Mouse (Mus musculus) midbrain, embryonic 13.5 days (tissue): ENCODE results near the gene Chrna1. TPM values are rescaled to one million over a fixed set of nuclear protein-coding genes. Genes with fewer than 3 reads are reported as not detected.

ENCODE experiments used
- ATAC-seq: fragments of 200-750 bp; cut with Nextera tagmentation; 2 replicates; pipeline ENCODE4 v1.8.0; 2017; ENCODE audit warnings: mild to moderate bottlenecking, moderate TSS enrichment, moderate library complexity
- H3K27ac ChIP-seq: fragments of 300-500 bp; sonication (generic); 2 replicates; pipeline ENCODE4 v1.5.1; 2015; ENCODE audit warnings: inconsistent platforms, mild to moderate bottlenecking, moderate library complexity
- H3K27me3 ChIP-seq: fragments of 300-500 bp; sonication (generic); 2 replicates; pipeline ENCODE4 v1.6.1; 2015; ENCODE audit warnings: mild to moderate bottlenecking, inconsistent platforms
- H3K36me3 ChIP-seq: fragments of 300-500 bp; sonication (generic); 2 replicates; pipeline ENCODE4 v1.6.1; 2015; ENCODE audit warnings: mild to moderate bottlenecking, inconsistent platforms
- H3K4me1 ChIP-seq: fragments of 300-500 bp; sonication (generic); replicated peaks from 2 replicates; pipeline ENCODE4 v1.6.1; 2015; ENCODE audit warnings: inconsistent platforms
- H3K4me2 ChIP-seq: fragments of 300-500 bp; sonication (generic); replicated peaks from 2 replicates; pipeline ENCODE4 v1.6.1; 2015; ENCODE audit warnings: moderate library complexity, mild to moderate bottlenecking, inconsistent platforms
- H3K4me3 ChIP-seq: fragments of 300-500 bp; sonication (generic); replicated peaks from 2 replicates; pipeline ENCODE4 v1.5.1; 2015; ENCODE audit warnings: mild to moderate bottlenecking, inconsistent platforms
- H3K9ac ChIP-seq: fragments of 300-500 bp; sonication (generic); replicated peaks from 2 replicates; pipeline ENCODE4 v1.6.1; 2015; ENCODE audit warnings: mild to moderate bottlenecking, inconsistent platforms
- H3K9me3 ChIP-seq: fragments of 300-500 bp; sonication (generic); 2 replicates; pipeline ENCODE4 v1.6.1; 2016; ENCODE audit warnings: mild to moderate bottlenecking, inconsistent platforms
- WGBS: fragments of 180-500 bp; shearing (Covaris S2); methylation state at CpG from one replicate; pipeline ENCODE4 v1.1.7; 2015; 5-methylcytosine and 5-hydroxymethylcytosine counted together
- polyA plus RNA-seq: library from polyadenylated mRNA; unstranded; fragments of >200 nt; fragmentation: Nextera tagmentation; extraction: Ambion mirVana; gene quantifications from 2 replicates; pipeline ENCODE4 v1.2.1, GENCODE M21; 2015

The Chrna1 gene
- polyA plus RNA-seq, 1 experiment from 2014 or later = 0.12 TPM

GRCm38 (mm10) chr2:73607146-73607545 lies 27.0 kb upstream of the Chrna1 start:
- H3K9me3 ChIP-seq = no peaks in the 10 kb centered on the region
- H3K27me3 ChIP-seq = no peaks in the 10 kb centered on the region
- ATAC-seq = no peak
- peaks cover 8% of the 10 kb centered on the region for H3K4me1 ChIP-seq
- H3K4me3 ChIP-seq = no peak overlapping the region
- no peak overlapping the region for H3K4me2 ChIP-seq
- H3K27ac ChIP-seq = no peak overlapping the region
- 52% methylated on average over 2 of the region's 2 CpGs for WGBS
- H3K9ac ChIP-seq = no peak overlapping the region
- H3K36me3 ChIP-seq = peaks cover 21% of the 10 kb centered on the region

DNA sequence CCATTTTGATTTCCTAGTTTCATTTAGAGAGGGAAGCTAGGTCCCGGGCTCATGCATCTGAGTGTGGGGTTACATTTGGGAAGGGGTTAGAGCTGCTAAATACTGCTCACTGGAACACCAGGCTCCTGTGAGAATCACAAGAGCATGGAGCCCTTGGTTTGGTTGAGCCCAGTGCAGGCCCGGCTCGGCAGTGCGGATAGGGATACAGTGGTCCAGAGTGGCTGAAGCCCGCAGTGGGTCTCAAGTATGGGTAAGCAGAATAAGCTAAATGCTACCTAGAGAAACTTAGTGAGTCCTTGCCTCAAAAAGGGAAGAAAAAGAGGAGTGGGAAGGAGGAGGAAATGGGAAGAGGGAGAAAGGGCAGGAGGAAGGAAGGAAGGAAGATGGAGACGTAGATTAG lies 26.5 kb upstream of the Chrna1 start:
- ATAC-seq = no peak
- Histone ChIP-seq H3K4me3 (no peak overlapping the region), H3K9ac (no peak overlapping the region), H3K4me1 (peaks cover 8% of the 10 kb centered on the region), H3K9me3 (no peaks in the 10 kb centered on the region), H3K27me3 (no peaks in the 10 kb centered on the region), H3K36me3 (peaks cover 18% of the 10 kb centered on the region), H3K4me2 (no peak overlapping the region), H3K27ac (no peak overlapping the region)
- WGBS = 96% methylated on average over 6 of the region's 6 CpGs

- 0 out of 2 replicates have a peak, but pooled peaks have one; percentile 68 for ATAC-seq
Measured at GRCm38 (mm10) chr2:73605077-73605476, 24.9 kb upstream of the Chrna1 start.

GRCm38 (mm10) chr2:73604579-73604978 lies 24.4 kb upstream of the Chrna1 start:
- no peaks in the 10 kb centered on the region for H3K27me3 ChIP-seq
- no peak overlapping the region for H3K27ac ChIP-seq
- peaks cover 8% of the 10 kb centered on the region for H3K4me1 ChIP-seq
- no peak overlapping the region for H3K9ac ChIP-seq
- WGBS = 88% methylated on average over 2 of the region's 2 CpGs
- no peak overlapping the region for H3K4me2 ChIP-seq
- no peak for ATAC-seq
- peaks cover under 1% of the 10 kb centered on the region; the same call in 1 of the 2 replicates for H3K36me3 ChIP-seq
- H3K9me3 ChIP-seq = no peaks in the 10 kb centered on the region
- no peak overlapping the region for H3K4me3 ChIP-seq

More at GRCm38 (mm10) chr2:73605077-73605476, 24.9 kb upstream of the Chrna1 start:
- Histone ChIP-seq H3K27me3 (no peaks in the 10 kb centered on the region), H3K27ac (no peak overlapping the region), H3K9me3 (no peaks in the 10 kb centered on the region), H3K4me1 (peaks cover 8% of the 10 kb centered on the region), H3K36me3 (peaks cover 5% of the 10 kb centered on the region; the same call in 1 of the 2 replicates), H3K4me3 (no peak overlapping the region), H3K9ac (no peak overlapping the region), H3K4me2 (no peak overlapping the region)
- 60% methylated on average over 8 of the region's 8 CpGs for WGBS

GRCm38 (mm10) chr2:73600650-73601049 lies 20.5 kb upstream of the Chrna1 start:
- WGBS = 64% methylated on average over 2 of the region's 2 CpGs
- no peak overlapping the region for H3K27ac ChIP-seq
- no peaks in the 10 kb centered on the region for H3K9me3 ChIP-seq
- H3K4me3 ChIP-seq = no peak overlapping the region
- no peaks in the 10 kb centered on the region for H3K36me3 ChIP-seq
- no peaks in the 10 kb centered on the region for H3K27me3 ChIP-seq
- H3K4me2 ChIP-seq = no peak overlapping the region
- ATAC-seq = no peak
- H3K9ac ChIP-seq = no peak overlapping the region
- peaks cover 8% of the 10 kb centered on the region for H3K4me1 ChIP-seq

DNA sequence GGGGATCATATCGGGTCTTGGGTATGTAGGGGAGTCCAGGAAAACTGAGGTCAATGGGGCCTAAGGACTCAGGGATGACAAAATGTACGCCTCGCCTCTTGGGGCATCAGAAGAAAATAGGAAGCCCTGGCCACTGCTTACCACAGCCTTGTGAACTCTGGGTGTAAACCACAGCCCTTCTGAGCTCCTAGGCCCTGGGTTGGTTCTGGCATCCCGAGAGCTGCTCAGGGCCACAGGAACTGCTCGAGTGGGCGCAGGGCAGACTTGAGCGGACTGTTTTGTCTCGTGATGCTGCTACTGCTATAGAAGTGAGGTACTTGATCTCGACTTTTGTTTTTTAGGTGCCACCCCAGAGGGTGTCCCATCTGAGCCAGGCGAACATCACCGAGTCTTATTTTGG lies 17.6 kb upstream of the Chrna1 start:
- no peak overlapping the region for H3K9ac ChIP-seq
- no peak overlapping the region for H3K4me3 ChIP-seq
- H3K4me1 ChIP-seq = no peaks in the 10 kb centered on the region
- H3K9me3 ChIP-seq = no peaks in the 10 kb centered on the region
- no peaks in the 10 kb centered on the region for H3K36me3 ChIP-seq
- H3K27me3 ChIP-seq = no peaks in the 10 kb centered on the region
- H3K27ac ChIP-seq = no peak overlapping the region
- H3K4me2 ChIP-seq = no peak overlapping the region
- no peak for ATAC-seq
- 91% methylated on average over 11 of the region's 11 CpGs for WGBS

GRCm38 (mm10) chr2:73596786-73597185 lies 16.6 kb upstream of the Chrna1 start:
- ATAC-seq = no peak
- Histone ChIP-seq H3K4me2 (no peak overlapping the region), H3K27ac (no peak overlapping the region), H3K36me3 (no peaks in the 10 kb centered on the region), H3K9ac (no peak overlapping the region), H3K27me3 (no peaks in the 10 kb centered on the region), H3K9me3 (no peaks in the 10 kb centered on the region), H3K4me1 (no peaks in the 10 kb centered on the region), H3K4me3 (no peak overlapping the region)
- WGBS = 34% methylated on average over 9 of the region's 9 CpGs

GRCm38 (mm10) chr2:73596326-73596725 lies 16.2 kb upstream of the Chrna1 start:
- Histone ChIP-seq H3K4me2 (no peak overlapping the region), H3K9me3 (no peaks in the 10 kb centered on the region), H3K4me3 (no peak overlapping the region), H3K27ac (no peak overlapping the region), H3K4me1 (no peaks in the 10 kb centered on the region), H3K36me3 (no peaks in the 10 kb centered on the region), H3K9ac (no peak overlapping the region), H3K27me3 (peaks cover 2% of the 10 kb centered on the region; the same call in 1 of the 2 replicates)
- no peak for ATAC-seq
- WGBS = 74% methylated on average over 5 of the region's 5 CpGs

- H3K27me3 ChIP-seq = peaks cover 18% of the 10 kb centered on the region; the same call in 1 of the 2 replicates
Measured at GRCm38 (mm10) chr2:73593101-73593439, 12.9 kb upstream of the Chrna1 start.

GRCm38 (mm10) chr2:73592231-73593100 lies 12.3 kb upstream of the Chrna1 start:
- no peak for ATAC-seq
- Histone ChIP-seq H3K36me3 (no peaks in the 10 kb centered on the region), H3K4me3 (no peak overlapping the region), H3K4me1 (peaks cover 9% of the 10 kb centered on the region), H3K27ac (no peak overlapping the region), H3K9me3 (no peaks in the 10 kb centered on the region), H3K27me3 (peaks cover 18% of the 10 kb centered on the region; the same call in 1 of the 2 replicates), H3K9ac (no peak overlapping the region), H3K4me2 (no peak overlapping the region)
- WGBS = 84% methylated on average over 14 of the region's 14 CpGs

More at GRCm38 (mm10) chr2:73593101-73593439, 12.9 kb upstream of the Chrna1 start:
- Histone ChIP-seq H3K9me3 (no peaks in the 10 kb centered on the region), H3K4me2 (no peak overlapping the region), H3K9ac (no peak overlapping the region), H3K4me3 (no peak overlapping the region), H3K36me3 (no peaks in the 10 kb centered on the region), H3K4me1 (peaks cover 9% of the 10 kb centered on the region), H3K27ac (no peak overlapping the region)
- ATAC-seq = no peak
- WGBS = 89% methylated on average over 2 of the region's 2 CpGs

GRCm38 (mm10) chr2:73591246-73591645 lies 11.1 kb upstream of the Chrna1 start:
- H3K4me1 ChIP-seq = peaks cover 9% of the 10 kb centered on the region
- H3K4me2 ChIP-seq = no peak overlapping the region
- H3K27ac ChIP-seq = no peak overlapping the region
- H3K36me3 ChIP-seq = no peaks in the 10 kb centered on the region
- no peak overlapping the region for H3K9ac ChIP-seq
- H3K27me3 ChIP-seq = peaks cover 21% of the 10 kb centered on the region; the same call in 1 of the 2 replicates
- ATAC-seq = no peak
- H3K9me3 ChIP-seq = no peaks in the 10 kb centered on the region
- no peak overlapping the region for H3K4me3 ChIP-seq
- WGBS = 59% methylated on average over 6 of the region's 6 CpGs

DNA sequence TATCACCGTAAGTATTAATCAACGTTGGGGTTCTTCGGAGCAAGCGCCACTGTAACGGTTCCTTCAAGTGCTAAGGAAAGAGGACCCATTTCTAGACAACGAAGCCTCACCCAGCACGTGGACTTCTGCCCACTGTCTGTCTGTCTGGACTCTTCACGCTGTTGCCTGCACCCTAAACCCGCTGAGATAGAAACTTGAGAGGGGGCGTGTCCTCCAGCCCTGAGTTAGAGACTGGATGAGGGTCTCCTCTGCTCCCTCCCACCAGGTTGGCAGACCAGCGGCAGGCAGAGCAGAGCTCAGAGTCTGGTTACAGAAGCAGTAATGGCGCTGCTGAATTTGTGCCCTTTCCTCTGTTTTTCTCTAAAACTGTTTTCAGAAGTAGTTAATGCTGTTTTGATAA lies 10.0 kb upstream of the Chrna1 start:
- H3K4me1 ChIP-seq = peaks cover 16% of the 10 kb centered on the region
- no peak overlapping the region for H3K27ac ChIP-seq
- no peaks in the 10 kb centered on the region for H3K36me3 ChIP-seq
- no peaks in the 10 kb centered on the region for H3K9me3 ChIP-seq
- peak overlapping the region; percentile 20 for H3K4me3 ChIP-seq
- H3K4me2 ChIP-seq = peak overlapping the region; percentile 47
- H3K27me3 ChIP-seq = peaks cover 23% of the 10 kb centered on the region; the same call in 1 of the 2 replicates
- H3K9ac ChIP-seq = peak overlapping the region; percentile 32
- WGBS = 17% methylated on average over 12 of the region's 12 CpGs
- 0 out of 2 replicates have a peak, but pooled peaks have one; percentile 49 for ATAC-seq
